Mouse (Mus musculus) hindbrain, embryonic 11.5 days (tissue): Measurements from ENCODE around the gene Tmem110. TPM values are rescaled to one million over a fixed set of nuclear protein-coding genes. Genes with fewer than 3 reads are reported as not detected.

ENCODE experiments used
- ATAC-seq: fragments of 200-750 bp; cut with Nextera tagmentation; 2 replicates; pipeline ENCODE4 v1.8.0; 2017; ENCODE audit warnings: mild to moderate bottlenecking, moderate TSS enrichment, moderate library complexity; ENCODE audit not compliant: low FRiP score
- DNase-seq: peaks from one replicate; pipeline ENCODE4 v3.0.0-alpha.2; 2015; ENCODE audit warnings: low spot score
- H3K27ac ChIP-seq: fragments of 300-500 bp; sonication (generic); 2 replicates; pipeline ENCODE4 v1.5.1; 2014; ENCODE audit warnings: mild to moderate bottlenecking, low read depth, low read length
- H3K27me3 ChIP-seq: fragments of 300-500 bp; sonication (generic); 2 replicates; pipeline ENCODE4 v1.6.1; 2014; ENCODE audit warnings: mild to moderate bottlenecking, low read length, moderate library complexity, mixed read lengths; ENCODE audit not compliant: control insufficient read depth, insufficient read depth
- H3K36me3 ChIP-seq: fragments of 300-500 bp; sonication (generic); 2 replicates; pipeline ENCODE4 v1.6.1; 2014; ENCODE audit warnings: mild to moderate bottlenecking, low read length, moderate library complexity, mixed read lengths; ENCODE audit not compliant: control insufficient read depth, insufficient read depth
- H3K4me1 ChIP-seq: fragments of 300-500 bp; sonication (generic); replicated peaks from 2 replicates; pipeline ENCODE4 v1.6.1; 2014; ENCODE audit warnings: low read length, mixed read lengths; ENCODE audit not compliant: control insufficient read depth, insufficient read depth
- H3K4me2 ChIP-seq: fragments of 300-500 bp; sonication (generic); replicated peaks from 2 replicates; pipeline ENCODE4 v1.6.1; 2014; ENCODE audit warnings: mild to moderate bottlenecking, low read depth, low read length
- H3K4me3 ChIP-seq: fragments of 300-500 bp; sonication (generic); 2 replicates; pipeline ENCODE4 v1.5.1; 2014; ENCODE audit warnings: low read depth, low read length
- H3K9ac ChIP-seq: fragments of 300-500 bp; sonication (generic); 2 replicates; pipeline ENCODE4 v1.6.1; 2014; ENCODE audit warnings: low read depth, low read length
- H3K9me3 ChIP-seq: fragments of 300-500 bp; sonication (generic); 2 replicates; pipeline ENCODE4 v1.6.1; 2016; ENCODE audit warnings: low read length; ENCODE audit not compliant: control insufficient read depth
- WGBS: fragments of 180-500 bp; shearing (Covaris S2); extraction: QIAGEN DNeasy Blood & Tissue Kit; methylation state at CpG from one replicate; pipeline ENCODE4 v1.1.7; 2014; 5-methylcytosine and 5-hydroxymethylcytosine counted together
- polyA plus RNA-seq: library from polyadenylated mRNA; unstranded; fragments of >200 nt; fragmentation: Nextera tagmentation; extraction: Ambion mirVana; gene quantifications from 2 replicates; pipeline ENCODE4 v1.2.1, GENCODE M21; 2014

Tmem110 gene
- polyA plus RNA-seq, 1 experiment from 2014 or later = 17.2 TPM

DNA sequence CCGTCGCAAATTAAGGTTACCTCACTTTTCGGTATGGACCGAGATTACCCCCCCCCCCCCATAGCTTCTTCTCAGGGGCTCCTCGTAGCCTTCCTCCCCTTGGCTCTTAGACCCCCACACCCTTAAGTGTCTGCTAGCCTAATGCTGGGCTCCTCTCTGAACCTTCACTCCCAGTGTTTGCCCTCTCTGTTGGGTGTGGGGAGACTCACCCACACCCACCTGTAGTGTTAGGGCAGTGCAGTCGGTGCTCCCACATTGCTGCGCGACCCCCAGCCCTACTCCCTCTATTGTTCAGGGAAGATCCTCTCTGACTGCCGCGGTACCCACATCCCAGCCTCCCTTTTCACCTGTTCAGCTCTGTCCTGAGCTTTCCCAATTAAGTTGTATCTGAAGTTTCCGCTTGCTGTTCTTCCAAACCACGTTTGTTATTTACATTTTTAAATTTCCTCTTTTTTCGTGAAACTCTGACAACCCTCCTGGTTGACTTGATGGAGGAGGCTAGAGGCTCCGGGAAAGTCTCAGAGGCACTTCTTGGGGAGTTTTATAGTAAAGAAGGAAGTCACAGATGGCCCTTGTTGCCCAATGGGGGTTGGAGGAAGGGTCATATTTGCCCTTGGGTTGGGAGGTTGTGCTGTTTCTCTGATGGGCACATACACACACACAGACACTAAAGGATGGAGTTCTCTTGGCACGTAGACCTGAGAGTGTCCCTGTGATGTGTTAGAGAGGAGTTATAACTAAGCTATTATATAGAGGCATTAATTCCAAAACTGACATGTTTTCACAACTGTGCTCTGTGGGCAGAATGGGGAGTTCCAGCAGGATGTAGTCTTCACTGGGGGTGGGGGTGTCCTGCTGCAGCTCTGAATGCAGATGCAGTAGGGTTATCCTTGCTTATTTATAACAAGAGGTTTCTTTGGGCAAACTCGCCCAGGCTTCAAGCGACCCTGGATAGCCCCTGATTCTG is 1.1 kb downstream of the Tmem110 start:
- H3K36me3 ChIP-seq = no peaks in the 10 kb centered on the region
- peak overlapping the region; percentile 85 for H3K9ac ChIP-seq
- peak; percentile 6 for DNase-seq
- H3K9me3 ChIP-seq = no peaks in the 10 kb centered on the region
- H3K27ac ChIP-seq = peak overlapping the region; percentile 54; the same call in 1 of the 2 replicates
- no peaks in the 10 kb centered on the region for H3K27me3 ChIP-seq
- 19% methylated on average over 17 of the region's 17 CpGs for WGBS
- no peaks in the 10 kb centered on the region for H3K4me1 ChIP-seq
- ATAC-seq = peak; percentile 52
- peak overlapping the region; percentile 81 for H3K4me3 ChIP-seq
- H3K4me2 ChIP-seq = peak overlapping the region; percentile 76

DNA sequence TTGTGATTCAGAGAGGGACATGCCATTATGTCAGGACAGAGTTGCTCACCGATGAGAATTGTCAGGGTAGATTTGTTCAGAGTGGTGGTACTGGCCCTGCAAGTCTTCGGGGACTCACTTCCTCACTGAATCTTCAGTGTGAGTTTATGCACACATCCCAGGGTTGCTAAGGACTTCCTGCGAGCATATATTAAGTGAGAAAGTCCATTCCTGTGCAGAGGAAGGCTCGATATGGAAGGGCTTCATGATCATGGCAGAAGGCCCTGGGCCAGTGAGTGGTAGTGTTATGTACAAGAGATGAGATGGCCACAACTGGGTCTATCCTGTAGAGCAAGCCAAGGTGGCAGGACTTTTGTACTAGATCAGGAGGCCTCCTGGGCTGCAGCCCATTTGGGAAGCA is 2.1 kb downstream of the Tmem110 start:
- H3K27ac ChIP-seq = no peak overlapping the region
- H3K4me1 ChIP-seq = no peaks in the 10 kb centered on the region
- H3K4me2 ChIP-seq = no peak overlapping the region
- DNase-seq (no peak), ATAC-seq (no peak)
- 81% methylated on average over 4 of the region's 4 CpGs for WGBS
- H3K36me3 ChIP-seq = no peaks in the 10 kb centered on the region
- no peaks in the 10 kb centered on the region for H3K27me3 ChIP-seq
- H3K9me3 ChIP-seq = no peaks in the 10 kb centered on the region
- H3K9ac ChIP-seq = no peak overlapping the region
- no peak overlapping the region for H3K4me3 ChIP-seq

DNA sequence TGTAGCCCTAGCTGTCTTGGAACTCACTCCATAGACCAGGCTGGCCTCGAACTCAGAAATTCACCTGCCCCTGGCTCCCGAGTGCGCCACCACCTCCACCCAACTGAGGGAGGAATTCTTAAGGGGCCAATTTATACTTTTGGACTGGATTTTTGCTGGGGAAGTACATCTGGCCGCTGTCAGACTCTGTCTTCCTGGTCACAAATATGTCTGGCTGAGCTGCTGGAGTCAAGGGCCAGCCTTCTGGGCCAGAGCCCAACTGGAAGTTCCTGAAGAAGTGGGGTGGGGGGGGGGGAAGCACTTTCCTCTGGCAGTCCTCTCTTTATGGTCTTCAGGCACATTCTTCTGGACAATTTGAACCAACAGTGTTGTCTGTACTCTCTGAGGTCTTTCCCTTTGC is 2.7 kb downstream of the Tmem110 start:
- Histone ChIP-seq H3K4me1 (no peaks in the 10 kb centered on the region), H3K27me3 (no peaks in the 10 kb centered on the region), H3K9ac (no peak overlapping the region), H3K4me2 (no peak overlapping the region), H3K9me3 (no peaks in the 10 kb centered on the region), H3K4me3 (no peak overlapping the region), H3K36me3 (no peaks in the 10 kb centered on the region), H3K27ac (no peak overlapping the region)
- DNase-seq = no peak
- WGBS = 90% methylated on average over 4 of the region's 4 CpGs
- no peak for ATAC-seq

DNA sequence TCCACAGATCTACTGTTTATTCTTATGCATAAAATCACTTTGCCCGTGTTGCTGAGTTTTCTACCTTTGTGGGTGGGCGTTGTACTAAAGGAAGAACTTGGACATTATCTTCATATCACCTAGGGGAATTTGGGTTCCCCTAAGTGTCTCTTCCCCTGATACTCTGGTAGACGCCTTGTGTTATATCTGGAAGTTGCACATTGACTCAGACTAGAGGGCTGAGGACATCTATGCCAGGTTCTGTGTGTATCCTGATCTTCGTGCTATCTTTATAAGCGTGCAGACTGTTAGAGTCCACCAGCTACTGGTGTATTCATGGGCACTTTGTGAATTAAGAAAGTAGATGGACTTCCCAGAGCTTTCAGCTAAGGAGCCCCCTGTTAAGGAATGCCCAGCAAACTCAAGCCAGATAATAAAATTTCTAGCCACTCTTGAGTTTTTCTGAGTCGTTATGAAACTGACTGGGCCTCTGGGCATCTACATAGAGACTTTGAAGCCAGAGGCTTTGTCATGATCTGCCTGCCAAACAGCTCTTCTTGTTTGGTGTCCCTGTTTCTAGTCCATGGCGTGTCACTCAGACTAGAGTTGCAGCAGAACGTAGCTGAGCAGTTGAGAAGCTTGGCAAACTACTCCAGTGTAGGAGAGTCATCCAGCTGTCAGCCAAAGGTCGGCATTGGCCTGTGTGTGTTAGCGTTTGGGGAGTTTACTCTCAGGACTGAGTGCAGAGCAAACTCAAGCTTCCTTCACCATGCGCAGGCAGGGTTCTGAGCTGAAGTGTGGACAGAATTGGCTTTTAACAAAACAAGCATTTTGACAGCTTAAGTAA is 3.5 kb downstream of the Tmem110 start:
- no peak overlapping the region for H3K4me2 ChIP-seq
- 87% methylated on average over 11 of the region's 11 CpGs for WGBS
- H3K27ac ChIP-seq = no peak overlapping the region
- no peak for DNase-seq
- H3K36me3 ChIP-seq = no peaks in the 10 kb centered on the region
- ATAC-seq = no peak
- H3K4me1 ChIP-seq = no peaks in the 10 kb centered on the region
- no peak overlapping the region for H3K4me3 ChIP-seq
- H3K27me3 ChIP-seq = no peaks in the 10 kb centered on the region
- no peak overlapping the region for H3K9ac ChIP-seq
- no peaks in the 10 kb centered on the region for H3K9me3 ChIP-seq

DNA sequence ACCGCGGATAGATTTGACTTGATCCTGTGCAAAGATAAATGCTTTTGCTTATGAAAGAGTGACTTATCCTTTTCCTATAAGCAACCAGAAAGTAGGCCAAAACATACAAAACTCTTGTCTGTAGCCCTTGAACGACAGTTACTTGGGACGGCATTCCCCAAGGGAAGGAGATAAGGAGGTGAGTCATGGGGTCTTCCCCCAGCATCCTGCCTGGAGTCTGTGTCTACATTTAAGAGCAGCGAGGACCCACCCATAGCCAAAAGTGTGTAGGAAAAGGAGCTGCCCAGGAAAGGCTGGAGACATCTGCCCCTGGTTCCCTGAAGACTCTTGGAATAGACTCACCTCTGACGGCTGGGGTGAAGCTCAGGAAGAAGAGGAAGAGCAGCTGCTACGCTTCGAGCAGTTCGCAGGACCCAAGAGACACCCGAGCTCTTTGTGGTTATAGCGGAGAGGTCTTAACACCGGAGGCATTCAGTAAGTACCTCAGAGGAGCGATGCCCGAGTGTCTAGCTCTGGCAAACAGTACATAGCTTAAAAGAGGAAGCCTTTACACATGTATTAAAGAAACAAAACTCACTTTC is 12.1 kb downstream of the Tmem110 start:
- H3K9me3 ChIP-seq = no peaks in the 10 kb centered on the region
- WGBS = 93% methylated on average over 14 of the region's 14 CpGs
- no peak overlapping the region for H3K27ac ChIP-seq
- no peak overlapping the region for H3K4me3 ChIP-seq
- no peak overlapping the region for H3K4me2 ChIP-seq
- no peaks in the 10 kb centered on the region for H3K36me3 ChIP-seq
- H3K9ac ChIP-seq = no peak overlapping the region
- H3K27me3 ChIP-seq = no peaks in the 10 kb centered on the region
- H3K4me1 ChIP-seq = no peaks in the 10 kb centered on the region
- DNase-seq (no peak), ATAC-seq (no peak)

DNA sequence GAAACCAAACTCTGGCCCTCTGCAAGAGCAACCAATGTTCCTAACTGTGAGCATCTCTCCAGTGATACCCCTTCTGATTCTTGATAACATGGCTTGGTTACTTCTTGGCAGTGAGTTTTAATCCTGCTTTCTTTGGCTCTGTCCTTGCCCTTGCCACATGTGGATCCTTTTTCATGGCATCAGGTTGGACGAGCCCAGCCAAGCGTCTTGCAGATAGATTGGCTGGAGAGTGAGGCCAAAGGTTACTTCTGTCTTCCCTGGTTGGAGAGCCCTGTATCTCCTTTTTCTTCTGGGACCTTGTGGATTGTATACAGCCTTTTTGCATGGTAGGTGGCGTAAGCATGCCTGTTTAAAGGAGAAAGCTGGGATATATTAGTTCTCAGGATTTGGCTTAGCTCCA is 18.3 kb downstream of the Tmem110 start:
- H3K4me3 ChIP-seq = no peak overlapping the region
- no peaks in the 10 kb centered on the region for H3K9me3 ChIP-seq
- no peaks in the 10 kb centered on the region for H3K36me3 ChIP-seq
- no peak overlapping the region for H3K27ac ChIP-seq
- no peak for DNase-seq
- H3K27me3 ChIP-seq = no peaks in the 10 kb centered on the region
- no peaks in the 10 kb centered on the region for H3K4me1 ChIP-seq
- 89% methylated on average over 3 of the region's 3 CpGs for WGBS
- H3K4me2 ChIP-seq = no peak overlapping the region
- ATAC-seq = no peak
- no peak overlapping the region for H3K9ac ChIP-seq

DNA sequence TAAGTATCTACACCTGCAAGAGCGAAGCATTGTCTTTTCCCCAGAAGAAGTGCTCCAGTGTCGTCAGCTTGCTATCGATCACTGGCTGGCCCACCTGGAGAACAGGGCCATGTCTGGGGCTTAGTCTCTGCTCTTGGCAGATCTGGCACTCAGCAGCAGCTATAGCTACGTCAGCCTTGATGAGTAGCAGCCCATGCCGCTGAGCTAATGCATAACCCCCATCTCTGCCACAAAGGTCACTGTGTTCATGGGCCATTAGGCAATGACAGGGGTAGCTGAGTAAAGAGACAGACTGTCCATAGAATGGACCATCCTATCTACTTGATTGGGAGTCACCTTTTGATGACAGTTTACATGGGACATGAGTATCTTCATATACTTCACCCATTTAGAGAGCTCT is 25.1 kb downstream of the Tmem110 start:
- Histone ChIP-seq H3K9ac (no peak overlapping the region), H3K36me3 (no peaks in the 10 kb centered on the region), H3K4me3 (no peak overlapping the region), H3K4me1 (no peaks in the 10 kb centered on the region), H3K9me3 (no peaks in the 10 kb centered on the region), H3K27me3 (no peaks in the 10 kb centered on the region), H3K4me2 (no peak overlapping the region), H3K27ac (no peak overlapping the region)
- ATAC-seq (no peak), DNase-seq (no peak)
- WGBS = 88% methylated on average over 5 of the region's 5 CpGs

DNA sequence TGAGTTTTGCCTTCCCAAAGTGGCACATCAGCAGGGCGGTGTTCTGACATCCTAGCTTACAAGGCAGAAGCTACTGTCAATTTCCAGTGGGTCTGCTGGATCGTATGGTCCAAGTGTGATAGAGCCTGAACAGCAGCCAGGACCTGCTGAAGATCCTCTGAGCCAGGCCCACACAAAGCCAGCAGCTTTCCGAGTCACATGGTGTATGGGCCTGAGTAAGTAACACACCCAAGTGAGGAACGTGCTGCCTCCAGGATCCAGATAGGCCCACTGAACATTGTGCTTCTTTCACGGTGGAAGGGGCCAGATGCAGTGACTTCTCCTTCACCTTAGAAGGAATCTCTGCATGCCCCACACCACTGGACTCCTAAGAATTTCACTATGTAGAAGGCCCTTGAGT is 26.9 kb downstream of the Tmem110 start:
- H3K4me2 ChIP-seq = no peak overlapping the region
- ATAC-seq (no peak), DNase-seq (no peak)
- H3K9ac ChIP-seq = no peak overlapping the region
- no peak overlapping the region for H3K27ac ChIP-seq
- H3K4me1 ChIP-seq = no peaks in the 10 kb centered on the region
- H3K4me3 ChIP-seq = no peak overlapping the region
- no peaks in the 10 kb centered on the region for H3K9me3 ChIP-seq
- H3K36me3 ChIP-seq = no peaks in the 10 kb centered on the region
- H3K27me3 ChIP-seq = no peaks in the 10 kb centered on the region
- WGBS = 95% methylated on average over 5 of the region's 5 CpGs
